Mouse (Mus musculus) embryo, embryonic 10.5 days (tissue): Measurements from ENCODE around the gene Neurl1a.

ENCODE experiments used
- DNase-seq: peaks from one replicate; pipeline ENCODE4 v3.0.0-alpha.2; 2015; ENCODE audit warnings: low spot score

Gene Neurl1a

GRCm38 (mm10) chr19:47168223-47168622 lies 10.4 kb upstream of the Neurl1a start:
- peak; percentile 87 for DNase-seq

GRCm38 (mm10) chr19:47168793-47169412 lies 9.7 kb upstream of the Neurl1a start:
- DNase-seq = peak; percentile 92

GRCm38 (mm10) chr19:47174515-47174914 lies 4.1 kb upstream of the Neurl1a start:
- DNase-seq = peak; percentile 53

DNA sequence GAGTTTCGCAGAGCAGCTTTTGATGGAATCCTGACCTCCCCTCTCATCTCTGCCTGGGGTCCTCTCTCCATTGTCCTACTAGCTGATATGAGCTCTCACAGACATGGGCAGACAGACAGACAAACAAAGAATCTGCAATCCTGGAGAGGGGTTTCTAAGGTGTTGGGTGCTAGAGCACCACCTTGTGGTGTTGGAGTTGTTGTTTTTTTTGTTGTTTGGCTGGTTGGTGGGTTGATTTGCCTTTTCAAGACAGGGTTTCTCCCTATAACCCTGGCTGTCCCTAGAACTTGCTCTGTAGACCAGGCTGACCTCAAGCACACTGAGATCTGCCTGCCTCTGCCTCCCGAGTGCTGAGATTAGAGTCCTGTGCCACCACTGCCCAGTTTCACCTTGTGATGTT lies 3.1 kb upstream of the Neurl1a start:
- no peak for DNase-seq

DNA sequence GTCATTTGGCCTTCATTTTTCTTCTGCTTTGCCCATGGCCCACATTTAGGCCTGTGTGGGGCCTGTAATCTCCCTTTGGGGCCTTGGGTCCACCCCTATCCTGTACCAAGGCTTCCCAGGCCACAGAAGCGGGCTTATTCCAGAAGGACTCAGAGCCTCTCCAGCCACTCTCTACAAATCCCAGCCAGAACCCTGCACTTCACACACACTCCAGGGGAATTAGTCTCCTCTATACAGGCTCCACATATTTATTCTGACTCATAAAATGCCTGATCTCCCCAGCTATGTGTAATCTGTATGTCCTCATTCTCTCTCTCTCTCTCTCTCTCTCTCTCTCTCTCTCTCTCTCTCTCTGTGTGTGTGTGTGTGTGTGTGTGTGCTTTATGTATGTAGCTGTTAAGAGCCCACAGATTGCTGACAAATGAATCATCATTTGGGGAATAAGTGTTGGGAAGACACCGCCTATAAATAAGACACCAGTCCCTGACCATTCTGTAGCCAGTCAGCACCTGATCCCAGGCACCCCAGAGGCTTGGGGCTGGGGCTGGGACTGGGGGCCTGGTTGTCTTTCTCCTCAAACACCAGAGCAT lies 1.6 kb upstream of the Neurl1a start:
- no peak for DNase-seq

DNA sequence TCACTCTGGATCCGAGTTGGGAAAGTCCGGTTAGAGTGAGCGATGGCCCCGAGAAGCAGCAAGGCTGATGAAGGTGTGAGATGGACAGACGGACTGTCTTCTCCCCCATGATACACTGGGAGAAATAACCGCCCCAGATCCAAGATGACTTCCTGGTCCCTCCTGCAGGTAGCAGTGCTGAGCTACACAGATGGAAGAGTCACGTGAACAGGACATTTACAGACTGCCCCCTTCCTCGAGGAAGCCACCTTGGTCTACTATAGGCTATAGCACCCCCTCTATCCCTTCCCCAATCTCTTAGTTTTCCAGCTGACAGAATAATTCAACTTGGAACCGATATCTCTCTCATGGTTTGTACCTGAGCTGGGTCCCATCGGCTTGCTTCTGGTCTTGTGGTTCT lies 619 bp upstream of the Neurl1a start:
- peak; percentile 67 for DNase-seq

DNA sequence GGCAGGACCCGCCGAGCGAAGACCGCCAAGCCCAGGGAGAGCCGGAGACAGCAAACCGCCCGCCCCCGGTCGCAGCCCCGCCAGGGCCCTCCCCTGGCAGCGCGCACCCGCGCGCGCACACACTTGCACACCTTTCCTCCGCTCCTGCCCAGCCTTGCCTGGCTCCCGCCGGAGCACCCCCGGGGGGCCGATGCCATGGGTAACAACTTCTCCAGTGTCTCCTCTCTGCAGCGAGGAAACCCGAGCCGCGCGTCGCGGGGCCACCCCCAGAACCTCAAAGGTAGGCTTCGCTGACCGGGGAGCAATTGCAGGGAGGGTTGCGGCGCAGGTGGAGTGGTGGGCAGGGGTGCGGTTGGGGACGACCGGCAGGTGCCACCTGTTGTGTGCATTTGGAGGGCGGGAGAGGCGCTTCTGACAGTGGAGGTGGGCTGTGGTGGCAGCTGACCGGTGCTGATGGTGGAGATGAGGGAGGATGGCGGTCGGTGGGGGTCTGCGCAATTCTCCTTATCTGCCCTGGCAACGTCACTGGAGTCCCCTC lies 721 bp downstream of the Neurl1a start:
- DNase-seq = peak; percentile 10

- no peak for DNase-seq
Measured at GRCm38 (mm10) chr19:47180011-47180410, 1.4 kb downstream of the Neurl1a start.

GRCm38 (mm10) chr19:47184221-47184620 lies 5.6 kb downstream of the Neurl1a start:
- no peak for DNase-seq

- no peak for DNase-seq
Measured at GRCm38 (mm10) chr19:47184736-47185135, 6.1 kb downstream of the Neurl1a start.

GRCm38 (mm10) chr19:47186514-47187275 lies 8.1 kb downstream of the Neurl1a start:
- DNase-seq = no peak

DNA sequence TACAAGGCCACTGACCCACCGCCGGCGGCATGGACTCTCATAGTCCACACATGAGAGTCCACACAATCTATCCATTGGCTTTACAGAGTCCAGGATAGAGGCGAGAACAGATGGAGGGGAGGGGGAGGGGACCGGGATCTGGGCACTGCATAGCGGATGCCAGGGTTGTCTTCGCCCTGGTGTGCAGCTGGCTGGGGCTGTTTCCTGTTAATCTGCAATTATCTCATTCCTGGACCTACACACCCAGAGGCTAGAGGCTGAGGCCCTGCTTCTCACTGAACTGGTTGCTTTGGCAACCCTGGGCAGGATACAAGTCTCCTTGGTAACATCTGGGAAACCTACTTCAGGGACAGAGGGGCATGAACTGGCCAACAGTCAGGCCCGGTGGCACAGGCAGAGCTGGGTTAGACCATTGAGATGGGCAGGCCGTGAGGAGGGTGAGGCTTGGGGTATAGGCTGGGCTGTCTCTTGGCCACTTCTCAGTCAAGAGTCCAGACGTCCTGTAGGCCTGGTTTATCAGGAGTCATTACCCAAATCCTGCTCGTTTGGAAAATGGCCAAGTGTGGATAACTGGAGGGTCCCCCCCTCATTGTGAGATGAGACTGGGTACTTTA lies 10.0 kb downstream of the Neurl1a start:
- no peak for DNase-seq

DNA sequence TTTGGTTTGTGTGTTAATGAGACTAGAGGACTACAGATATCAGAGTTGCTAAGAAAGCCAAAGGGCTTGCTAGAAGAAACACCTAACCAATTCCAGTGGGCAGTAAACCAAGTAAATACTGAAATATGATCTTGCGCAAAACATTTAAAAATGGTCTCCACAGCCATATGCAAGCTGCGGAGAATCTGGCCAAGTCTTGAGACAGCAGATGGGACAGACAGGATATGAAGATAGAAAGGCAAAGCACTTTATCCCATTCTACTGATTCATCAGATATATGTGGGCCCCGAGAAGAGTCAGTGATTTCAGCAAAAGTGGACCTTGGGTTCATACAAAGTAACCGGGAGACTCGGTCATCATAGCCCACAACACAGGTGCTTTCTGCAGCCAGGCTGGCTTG lies 13.5 kb downstream of the Neurl1a start:
- DNase-seq = no peak

DNA sequence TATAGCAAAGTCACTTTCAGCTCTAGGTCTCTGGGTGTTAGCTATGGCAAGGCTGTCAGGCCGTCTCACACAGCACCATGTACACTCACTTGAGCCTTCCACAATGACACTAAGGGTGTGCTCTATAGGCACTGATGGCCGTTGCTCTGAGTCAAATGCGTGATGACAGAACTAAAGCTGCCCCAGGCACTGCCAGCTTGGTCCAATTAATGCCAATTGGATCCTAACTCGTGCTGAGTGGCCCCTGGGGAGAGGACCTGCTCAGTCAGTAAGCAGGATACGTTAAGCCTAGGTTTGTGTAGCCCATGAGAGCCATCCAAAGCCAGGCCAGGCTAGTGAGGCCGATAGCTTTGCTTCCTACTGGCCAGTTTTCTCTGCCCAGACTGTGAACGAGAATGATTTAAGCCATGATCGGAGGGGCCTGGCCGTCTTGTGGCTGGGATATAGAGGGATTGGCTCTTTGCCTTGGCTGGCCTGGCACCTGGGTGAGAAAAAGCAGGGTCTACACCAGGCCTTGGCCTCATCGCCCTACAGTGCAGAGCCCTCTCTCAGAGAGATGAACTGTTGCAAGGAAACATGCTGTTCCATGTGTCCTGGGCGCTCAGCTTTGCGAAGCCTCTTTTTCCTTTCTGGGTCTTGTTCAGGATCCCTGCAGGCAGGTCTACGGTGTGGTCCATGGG lies 20.2 kb downstream of the Neurl1a start:
- no peak for DNase-seq

DNA sequence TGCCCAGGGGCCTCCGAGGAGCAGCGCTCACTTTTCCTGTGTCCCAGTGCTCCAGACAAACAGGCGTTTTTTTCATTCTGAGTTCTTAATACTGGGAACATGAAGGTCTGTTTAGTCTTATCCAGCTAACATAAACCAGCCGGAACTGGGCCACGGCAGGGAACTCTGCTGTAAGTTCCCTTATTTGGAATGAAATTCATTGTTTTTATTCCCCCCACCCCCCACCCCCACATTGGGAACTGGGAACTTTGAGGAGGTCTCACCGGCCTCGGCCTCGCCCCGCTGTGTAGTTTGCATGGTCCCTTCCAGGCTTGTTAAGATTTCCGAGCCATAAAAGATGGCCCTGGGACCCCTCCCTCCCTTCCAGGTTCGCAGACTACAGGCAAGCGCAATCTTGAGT lies 23.4 kb downstream of the Neurl1a start:
- DNase-seq = no peak

GRCm38 (mm10) chr19:47202429-47202828 lies 23.8 kb downstream of the Neurl1a start:
- no peak for DNase-seq

DNA sequence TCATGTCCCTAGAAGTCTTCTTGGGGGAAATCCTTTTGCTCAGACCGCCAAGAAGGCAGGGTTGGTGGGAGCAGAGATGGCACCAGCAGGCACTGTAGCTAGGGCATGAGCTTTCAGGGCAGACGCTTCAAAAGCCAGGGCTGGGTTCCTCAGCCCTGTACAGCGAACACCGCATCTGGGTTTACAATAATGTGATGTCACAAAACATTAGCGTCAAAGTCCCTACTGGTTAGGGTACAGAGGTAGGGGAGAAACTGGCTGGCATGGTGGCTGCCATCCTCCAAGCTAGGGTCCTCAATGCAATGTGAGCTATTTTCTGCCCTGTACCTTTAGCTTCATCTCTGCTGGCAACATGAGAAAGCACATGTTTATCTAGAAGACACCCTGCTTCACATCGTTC lies 24.4 kb downstream of the Neurl1a start:
- no peak for DNase-seq

- DNase-seq = no peak
Measured at GRCm38 (mm10) chr19:47204653-47205052, 26.0 kb downstream of the Neurl1a start.

DNA sequence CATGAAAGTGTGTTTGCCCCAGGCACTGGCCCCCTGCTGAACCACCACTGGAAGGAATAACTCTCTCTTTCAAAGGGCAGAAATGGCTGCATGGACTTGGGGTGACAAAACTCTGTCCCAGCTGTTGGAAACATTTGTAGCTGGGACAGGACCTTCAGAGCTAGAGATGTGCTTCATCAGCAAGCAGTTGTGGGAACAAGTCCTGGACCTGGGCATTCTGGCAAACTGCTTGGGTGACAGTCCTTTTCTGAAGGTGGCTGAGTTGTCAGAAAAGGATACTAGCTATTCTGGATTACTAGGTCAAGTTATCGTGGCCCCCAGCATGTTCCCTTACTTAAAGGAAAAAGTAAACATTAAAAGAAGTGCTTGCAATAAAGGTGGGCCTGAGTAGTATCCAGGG lies 27.5 kb downstream of the Neurl1a start:
- DNase-seq = no peak

DNA sequence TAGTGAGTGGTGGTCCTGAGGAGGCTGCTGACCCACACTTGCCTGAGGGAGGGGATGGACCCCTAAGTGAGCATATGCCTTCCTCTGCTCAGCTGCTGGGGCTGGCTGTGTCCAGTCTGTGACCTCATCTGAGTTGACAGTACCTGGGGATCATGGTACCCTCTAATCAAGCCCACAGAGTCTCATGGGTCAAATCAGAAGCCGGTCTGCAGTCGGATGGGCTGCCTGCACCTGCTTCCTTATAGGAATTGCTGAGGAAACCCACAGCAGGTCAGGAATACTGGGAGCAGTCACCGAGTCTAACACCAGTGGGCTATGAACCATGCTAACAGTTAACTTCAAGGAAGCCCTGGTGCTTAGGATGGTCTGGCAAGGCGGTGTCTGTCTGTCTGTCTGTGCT lies 31.8 kb downstream of the Neurl1a start:
- no peak for DNase-seq

DNA sequence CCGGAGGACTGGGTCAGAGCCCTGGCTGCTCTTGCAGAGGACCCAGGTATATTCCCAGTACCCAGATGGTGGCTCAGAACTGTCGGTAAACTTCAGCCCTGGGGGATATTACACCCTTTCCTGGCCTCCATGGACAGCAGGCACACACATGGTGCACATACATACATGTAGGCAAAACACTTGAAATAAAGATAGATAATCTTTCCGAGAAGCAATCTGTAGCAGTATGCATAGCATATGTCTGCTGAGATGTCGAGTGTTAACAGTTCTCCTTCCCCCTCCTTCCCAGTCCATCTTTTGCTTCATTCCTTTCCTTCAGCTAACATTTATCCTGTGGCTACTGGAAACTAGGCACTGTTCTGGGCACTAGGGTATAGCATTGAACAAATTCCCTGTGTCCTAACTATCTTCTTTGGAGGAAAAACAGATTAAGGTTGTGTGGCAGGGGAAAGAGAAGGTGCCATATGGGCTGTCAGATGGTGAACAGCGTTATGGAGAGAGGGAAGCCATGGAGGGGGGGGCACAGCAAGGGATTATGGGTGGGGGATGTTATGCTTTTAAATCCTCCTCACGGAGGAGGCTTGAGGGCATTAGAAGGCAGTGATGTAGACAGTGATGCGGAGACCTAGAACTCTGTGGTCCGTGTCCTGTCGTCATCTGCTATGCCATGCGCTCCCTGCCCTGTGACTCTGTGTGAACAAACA lies 33.1 kb downstream of the Neurl1a start:
- DNase-seq = no peak

DNA sequence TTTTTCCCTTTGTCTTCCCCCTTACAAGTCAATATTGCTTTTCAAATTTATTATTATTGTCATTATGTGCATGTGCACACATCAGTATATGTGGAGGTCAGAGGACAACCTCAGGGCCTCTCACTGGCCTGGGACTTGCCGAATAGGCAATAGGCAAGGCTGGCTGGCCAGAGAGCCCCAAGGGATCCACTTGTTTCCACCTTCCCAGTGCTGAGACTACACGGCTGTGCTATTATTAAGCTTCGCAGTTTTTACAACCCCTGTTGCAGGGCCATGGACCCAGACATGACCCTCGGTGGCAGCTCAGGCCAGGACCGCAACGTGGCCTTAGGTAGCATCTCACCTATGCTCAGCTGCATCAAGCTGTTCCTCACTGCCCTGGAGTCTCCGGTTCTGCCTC lies 33.8 kb downstream of the Neurl1a start:
- no peak for DNase-seq
